ENCODE assay signal across 7 mouse cellular contexts in the genomic region with DNA sequence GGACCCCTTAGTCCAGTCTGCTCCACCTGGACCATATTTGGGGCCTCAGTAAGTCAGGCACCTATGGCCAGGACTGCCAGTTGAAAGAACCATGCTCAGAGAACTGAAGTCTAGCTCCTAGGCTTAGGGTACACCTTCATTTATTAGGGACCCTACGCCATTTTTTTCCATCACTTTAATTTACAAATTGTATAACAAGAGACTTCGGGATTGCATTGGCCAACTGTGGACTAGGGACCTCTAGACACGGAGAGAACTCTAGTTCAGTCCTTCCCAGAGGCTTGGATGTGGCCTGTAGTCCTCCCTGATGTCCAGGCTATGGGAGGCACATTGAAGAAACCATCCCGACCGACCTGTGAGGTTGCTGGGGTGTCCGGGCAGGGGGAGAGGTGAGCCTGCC. TPM values are rescaled to one million over a fixed set of nuclear protein-coding genes. Genes with fewer than 3 reads are reported as not detected.
DNase-seq lines count a peak whose midpoint lies in the region; ATAC-seq and TF ChIP-seq lines count a peak whose summit lies in the region.

Mesp1 (minus strand) TSS at position 101 of the 400 bp plus-strand sequence.

- no peaks in the 10 kb centered on the region for H3K36me3 ChIP-seq in lung, postnatal 0 days (ENCODE audit: insufficient read depth, low read length)
- no peaks in the 10 kb centered on the region for H3K36me3 ChIP-seq in forebrain, embryonic 14.5 days (ENCODE audit: control insufficient read depth, insufficient read depth, low read length)
- H3K36me3 ChIP-seq in limb, embryonic 12.5 days: no peaks in the 10 kb centered on the region
- no peaks in the 10 kb centered on the region for H3K36me3 ChIP-seq in small intestine, adult 2 months (ENCODE audit: control insufficient read depth, insufficient read depth, low read length)

- TF ChIP-seq CTCF in lung, postnatal 0 days (IDR thresholded peaks at IDR 0.05): no peak
- no peak for TF ChIP-seq CTCF in small intestine, adult 2 months (IDR thresholded peaks at IDR 0.05; ENCODE audit: extremely low read depth, insufficient read length, insufficient replicate concordance, low read depth, low read length)

- no peak for TF ChIP-seq POLR2A in small intestine, adult 2 months (IDR thresholded peaks at IDR 0.05; ENCODE audit: low read depth, low read length)

- H3K4me1 ChIP-seq in lung, postnatal 0 days (ENCODE audit: insufficient read depth, low read depth, low read length): no peaks in the 10 kb centered on the region
- H3K4me1 ChIP-seq in forebrain, embryonic 14.5 days (ENCODE audit: control insufficient read depth, insufficient read depth, low read length): peaks cover 6% of the 10 kb centered on the region
- H3K4me1 ChIP-seq in limb, embryonic 12.5 days (replicated peaks): peaks cover 36% of the 10 kb centered on the region
- H3K4me1 ChIP-seq in small intestine, adult 2 months (ENCODE audit: control insufficient read depth, insufficient read depth, insufficient read length, low read length): peaks cover 30% of the 10 kb centered on the region

- H3K27me3 ChIP-seq in lung, postnatal 0 days (replicated peaks; ENCODE audit: insufficient read depth, low read length): peaks cover 34% of the 10 kb centered on the region
- H3K27me3 ChIP-seq in forebrain, embryonic 14.5 days (replicated peaks; ENCODE audit: control insufficient read depth, insufficient read depth, low read length): peaks cover 26% of the 10 kb centered on the region
- H3K27me3 ChIP-seq in limb, embryonic 12.5 days: peaks cover 79% of the 10 kb centered on the region
- H3K27me3 ChIP-seq in small intestine, adult 2 months (ENCODE audit: control insufficient read depth, insufficient read depth, low read length): peaks cover 9% of the 10 kb centered on the region

- WGBS in lung, postnatal 0 days: 70% methylated on average over 6 of the region's 6 CpGs
- WGBS in forebrain, embryonic 14.5 days: 72% methylated on average over 6 of the region's 6 CpGs
- 67% methylated on average over 6 of the region's 6 CpGs for WGBS in limb, embryonic 12.5 days
- 89% methylated on average over 6 of the region's 6 CpGs for WGBS in small intestine, adult 2 months

- no peak for ATAC-seq in lung, postnatal 0 days
- no peak for ATAC-seq in forebrain, embryonic 14.5 days
- ATAC-seq in limb, embryonic 12.5 days (ENCODE audit: insufficient number of reproducible peaks, insufficient read depth, low FRiP score, low TSS enrichment, low read depth): no peak

- no peak for DNase-seq in lung, postnatal 0 days (ENCODE audit: low spot score)
- DNase-seq in lung, postnatal 25 days (ENCODE audit: low spot score): no peak
- DNase-seq in forebrain, embryonic 14.5 days (ENCODE audit: low spot score): no peak
- no peak for DNase-seq in adrenal gland, postnatal 4 days (ENCODE audit: low spot score in 2 of 2)
- no peak for DNase-seq in thymus, postnatal 10 days (ENCODE audit: low spot score in 2 of 2)

- no peak for TF ChIP-seq EP300 in lung, postnatal 0 days (IDR thresholded peaks at IDR 0.05)

- H3K4me3 ChIP-seq in lung, postnatal 0 days (ENCODE audit: low read depth, low read length): peak within 1 kb of the TSS; percentile 33
- peak within 1 kb of the TSS; percentile 43 for H3K4me3 ChIP-seq in forebrain, embryonic 14.5 days (ENCODE audit: low read depth, low read length)
- peak within 1 kb of the TSS; percentile 48 for H3K4me3 ChIP-seq in limb, embryonic 12.5 days (replicated peaks)
- H3K4me3 ChIP-seq in small intestine, adult 2 months (ENCODE audit: low read depth, low read length): peak within 1 kb of the TSS; percentile 67

- H3K4me2 ChIP-seq in lung, postnatal 0 days (replicated peaks; ENCODE audit: low read depth, low read length): peak within 1 kb of the TSS; percentile 53
- H3K4me2 ChIP-seq in forebrain, embryonic 14.5 days (ENCODE audit: low read length): peak within 1 kb of the TSS; percentile 78
- H3K4me2 ChIP-seq in limb, embryonic 12.5 days: peak within 1 kb of the TSS; percentile 82

- H3K9me3 ChIP-seq in lung, postnatal 0 days (ENCODE audit: low read length): no peaks in the 10 kb centered on the region
- no peaks in the 10 kb centered on the region for H3K9me3 ChIP-seq in forebrain, embryonic 14.5 days (replicated peaks; ENCODE audit: control insufficient read depth, low read length)
- H3K9me3 ChIP-seq in limb, embryonic 12.5 days: no peaks in the 10 kb centered on the region

- no peak within 1 kb of the TSS for H3K9ac ChIP-seq in lung, postnatal 0 days (replicated peaks; ENCODE audit: low read depth)
- H3K9ac ChIP-seq in forebrain, embryonic 14.5 days (ENCODE audit: low read length): peak within 1 kb of the TSS; percentile 54
- H3K9ac ChIP-seq in limb, embryonic 12.5 days (replicated peaks): peak within 1 kb of the TSS; percentile 50

- H3K27ac ChIP-seq in lung, postnatal 0 days (ENCODE audit: low read length): no peak within 1 kb of the TSS
- no peak within 1 kb of the TSS for H3K27ac ChIP-seq in forebrain, embryonic 14.5 days (ENCODE audit: low read depth, low read length)
- no peak within 1 kb of the TSS for H3K27ac ChIP-seq in limb, embryonic 12.5 days
- H3K27ac ChIP-seq in small intestine, adult 2 months (ENCODE audit: insufficient read depth, low read depth, low read length): no peak within 1 kb of the TSS

RNA-seq across cellular contexts. Expression of gene Mesp1, which starts in this region (rescaled TPM):
- 0.11 and 0.21 TPM in 2 replicates for polyA plus RNA-seq in lung, postnatal 0 days (2015; fragmentation: Nextera tagmentation; extraction: Ambion mirVana)
- not detected in 2 replicates for polyA plus RNA-seq in forebrain, embryonic 14.5 days (2014; fragmentation: Nextera tagmentation; extraction: Ambion mirVana)
- not detected in 2 replicates for polyA plus RNA-seq in limb, embryonic 12.5 days (2016; fragmentation: Nextera tagmentation; extraction: Ambion mirVana)
- polyA plus RNA-seq in small intestine, adult 2 months (2012; rRNA removed): 0.28 and 1.2 TPM in 2 replicates
- total RNA-seq in adrenal gland, postnatal 4 days (2021): under 1 TPM in 1 of 2 experiments, not detected in 1; 0.31 TPM
